In the genomic region with DNA sequence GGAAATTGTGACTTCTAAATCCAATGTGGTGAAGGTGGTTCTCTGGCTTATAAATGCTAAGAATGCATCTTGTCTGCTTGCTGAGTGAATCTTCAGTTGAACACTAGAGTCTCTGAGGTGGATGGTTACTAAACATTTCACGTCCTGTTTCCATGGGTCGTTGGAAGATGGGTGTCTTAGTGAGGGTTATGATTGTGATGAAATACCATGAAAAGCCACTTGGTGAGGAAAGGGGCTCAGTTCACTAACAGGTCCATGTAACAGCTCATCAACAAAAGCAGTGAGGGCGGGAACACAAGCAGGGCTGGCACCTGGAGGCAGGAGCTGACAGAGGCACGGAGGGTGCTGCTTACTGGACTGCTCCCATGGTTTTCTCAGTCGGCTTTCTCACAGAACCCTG, we compare ENCODE assay signal across 30 mouse cellular contexts. TPM values are rescaled to one million over a fixed set of nuclear protein-coding genes. Genes with fewer than 3 reads are reported as not detected.
DNase-seq lines count a peak whose midpoint lies in the region; ATAC-seq lines count a peak whose summit lies in the region.
"Had no signal": no experiment of that assay in that cellular context is flagged by ENCODE, and none has a peak within 500 bp of the region (broad histone marks: within the 10 kb centered on the region; RNA-seq: fewer than 3 reads in every experiment).

No protein-coding gene starts in this region.

- no peaks in the 10 kb centered on the region for H3K4me1 ChIP-seq in forebrain, embryonic 11.5 days (replicated peaks; ENCODE audit: control insufficient read depth, insufficient read depth, low read length)
- H3K4me1 ChIP-seq in forebrain, embryonic 16.5 days (replicated peaks; ENCODE audit: control insufficient read depth, insufficient read depth, low read length) = no peaks in the 10 kb centered on the region
- H3K4me1 ChIP-seq in limb, embryonic 10.5 days = peaks cover 32% of the 10 kb centered on the region
- H3K4me1 ChIP-seq: embryonic facial prominence, embryonic 15.5 days; forebrain, embryonic 10.5 days; forebrain, embryonic 15.5 days had no signal

- H3K4me2 ChIP-seq in forebrain, embryonic 11.5 days (ENCODE audit: low read depth, low read length, severe bottlenecking) = no peak overlapping the region
- no peak overlapping the region for H3K4me2 ChIP-seq in forebrain, embryonic 16.5 days (ENCODE audit: low read length)
- H3K4me2 ChIP-seq: embryonic facial prominence, embryonic 13.5 days; embryonic facial prominence, embryonic 15.5 days; forebrain, embryonic 13.5 days; forebrain, embryonic 15.5 days had no signal

- intact Hi-C loops in heart, postnatal 36 days (cut with DNase I) = no loop called here

- no peaks in the 10 kb centered on the region for H3K9me3 ChIP-seq in forebrain, embryonic 11.5 days (ENCODE audit: control insufficient read depth, low read length)
- no peaks in the 10 kb centered on the region for H3K9me3 ChIP-seq in forebrain, embryonic 16.5 days (ENCODE audit: control insufficient read depth, low read length)
- no peaks in the 10 kb centered on the region for H3K9me3 ChIP-seq in limb, embryonic 10.5 days (replicated peaks)
- H3K9me3 ChIP-seq: embryonic facial prominence, embryonic 13.5 days; embryonic facial prominence, embryonic 15.5 days; forebrain, embryonic 10.5 days; forebrain, embryonic 13.5 days; forebrain, embryonic 15.5 days; G1E had no signal

- H3K9ac ChIP-seq in forebrain, embryonic 11.5 days (ENCODE audit: low read length) = no peak overlapping the region
- no peak overlapping the region for H3K9ac ChIP-seq in forebrain, embryonic 16.5 days (replicated peaks; ENCODE audit: low read depth, low read length)
- H3K9ac ChIP-seq: embryonic facial prominence, embryonic 13.5 days; embryonic facial prominence, embryonic 15.5 days; forebrain, embryonic 13.5 days; forebrain, embryonic 15.5 days had no signal

- WGBS in forebrain, embryonic 11.5 days = 85% methylated on average over 5 of the region's 5 CpGs
- 87% methylated on average over 5 of the region's 5 CpGs for WGBS in forebrain, embryonic 16.5 days
- 88% methylated on average over 5 of the region's 5 CpGs for WGBS in limb, embryonic 10.5 days

- H3K36me3 ChIP-seq in forebrain, embryonic 11.5 days (ENCODE audit: control insufficient read depth, insufficient read depth, low read length) = no peaks in the 10 kb centered on the region
- 0 out of 2 replicates have a peak, but pooled peaks cover 4% of the 10 kb centered on the region for H3K36me3 ChIP-seq in forebrain, embryonic 16.5 days (ENCODE audit: control insufficient read depth, insufficient read depth)
- peaks cover 17% of the 10 kb centered on the region for H3K36me3 ChIP-seq in limb, embryonic 10.5 days

- no peaks in the 10 kb centered on the region for H3K27me3 ChIP-seq in forebrain, embryonic 11.5 days (ENCODE audit: control insufficient read depth, insufficient read depth, low read length)
- H3K27me3 ChIP-seq in forebrain, embryonic 16.5 days (replicated peaks; ENCODE audit: control insufficient read depth, insufficient read depth, low read length) = no peaks in the 10 kb centered on the region
- H3K27me3 ChIP-seq in limb, embryonic 10.5 days (ENCODE audit: low read depth, poor library complexity, severe bottlenecking) = peaks cover 59% of the 10 kb centered on the region
- H3K27me3 ChIP-seq: CH12.LX; embryonic facial prominence, embryonic 13.5 days; embryonic facial prominence, embryonic 15.5 days; forebrain, embryonic 13.5 days; forebrain, embryonic 15.5 days; Patski had no signal

- no peak overlapping the region for H3K27ac ChIP-seq in forebrain, embryonic 11.5 days (ENCODE audit: low read depth, low read length)
- no peak overlapping the region for H3K27ac ChIP-seq in forebrain, embryonic 16.5 days (ENCODE audit: low read length)
- no peak overlapping the region for H3K27ac ChIP-seq in limb, embryonic 10.5 days
- H3K27ac ChIP-seq: embryonic facial prominence, embryonic 13.5 days; embryonic facial prominence, embryonic 15.5 days; forebrain, embryonic 10.5 days; forebrain, embryonic 13.5 days; forebrain, embryonic 15.5 days had no signal

- H3K4me3 ChIP-seq in forebrain, embryonic 11.5 days (ENCODE audit: low read depth, low read length) = no peak overlapping the region
- no peak overlapping the region for H3K4me3 ChIP-seq in forebrain, embryonic 16.5 days (replicated peaks; ENCODE audit: low read length)
- no peak overlapping the region for H3K4me3 ChIP-seq in limb, embryonic 10.5 days
- H3K4me3 ChIP-seq: embryonic facial prominence, embryonic 13.5 days; embryonic facial prominence, embryonic 15.5 days; erythroblast, embryonic 14.5 days; forebrain, embryonic 10.5 days; forebrain, embryonic 13.5 days; forebrain, embryonic 15.5 days had no signal

- peak; percentile 38 for DNase-seq in forebrain, embryonic 11.5 days (ENCODE audit: low spot score)
- peak; percentile 54 for DNase-seq in heart, adult 11 months
- no peak for DNase-seq in heart, postnatal 36 days
- no peak for DNase-seq in ovary, adult 18-20 months (ENCODE audit: low spot score)
- DNase-seq in limb, embryonic 10.5 days (ENCODE audit: low spot score) = no peak
- DNase-seq: adrenal gland, adult 8-10 months; adrenal gland, postnatal 14 days; adrenal gland, postnatal 36 days; B cell, adult 2 months; cerebellum, adult 11 months; cerebellum, adult 18-20 months; cerebellum, adult 8-10 months; cerebellum, adult 9-11 months; cerebellum, postnatal 14 days; cerebellum, postnatal 36 days; embryo, embryonic 11 days had no signal

- ATAC-seq in forebrain, embryonic 11.5 days (replicated peaks; ENCODE audit: low FRiP score) = no peak
- ATAC-seq in forebrain, embryonic 16.5 days = no peak
- ATAC-seq in granulocyte monocyte progenitor cell, adult 5-6 weeks (replicated peaks; ENCODE audit: poor library complexity, severe bottlenecking) = peak; percentile 61
- peak; percentile 61 for ATAC-seq in megakaryocyte progenitor cell, adult 5-6 weeks (replicated peaks; ENCODE audit: poor library complexity)
- ATAC-seq: activated CD4-positive, CD25-positive, alpha-beta regulatory T cell, adult 4 months; CD4-positive, CD25-positive, alpha-beta regulatory T cell, adult 4 months; forebrain, embryonic 13.5 days; forebrain, embryonic 15.5 days; Patski had no signal

RNA-seq across cellular contexts. Expression of a gene that starts 59.6 kb away (rescaled TPM):
- polyA plus RNA-seq in forebrain, embryonic 11.5 days (2014; fragmentation: Nextera tagmentation; extraction: Ambion mirVana) = 111 and 114 TPM in 2 replicates
- polyA plus RNA-seq in forebrain, embryonic 16.5 days (2015; fragmentation: Nextera tagmentation; extraction: Ambion mirVana) = 161 and 172 TPM in 2 replicates
- 100 to 1,000 TPM; 119 to 126 TPM for total RNA-seq in heart, postnatal 36 days (2021)
- 155 and 165 TPM in 2 replicates for total RNA-seq in granulocyte monocyte progenitor cell, adult 5-6 weeks (2014; fragmentation: Nextera tagmentation)
- 339 and 381 TPM in 2 replicates for total RNA-seq in granulocyte monocyte progenitor cell, adult 5-6 weeks (2017)
- 219 and 220 TPM in 2 replicates for total RNA-seq in megakaryocyte progenitor cell, adult 5-6 weeks (2015)
- 295 and 366 TPM in 2 replicates for total RNA-seq in megakaryocyte progenitor cell, adult 5-6 weeks (2017)
- polyA plus RNA-seq in limb, embryonic 10.5 days (2016; fragmentation: Nextera tagmentation; extraction: Ambion mirVana) = 105 and 122 TPM in 2 replicates

Comparison
In these comparisons a context has a peak if more than half of its experiments do, and no peak if none do; other contexts are left out.
1. DNase-seq: peak in forebrain, embryonic 11.5 days (single experiment) and heart, adult 11 months (single experiment); none in heart, postnatal 36 days (0 of 2), ovary, adult 18-20 months (single experiment) and limb, embryonic 10.5 days (single experiment).
2. ATAC-seq: peak in granulocyte monocyte progenitor cell, adult 5-6 weeks (single experiment) and megakaryocyte progenitor cell, adult 5-6 weeks (single experiment); none in forebrain, embryonic 11.5 days (single experiment) and forebrain, embryonic 16.5 days (single experiment).